Comparison of ENCODE assay signal across 25 mouse cellular contexts in the genomic region with DNA sequence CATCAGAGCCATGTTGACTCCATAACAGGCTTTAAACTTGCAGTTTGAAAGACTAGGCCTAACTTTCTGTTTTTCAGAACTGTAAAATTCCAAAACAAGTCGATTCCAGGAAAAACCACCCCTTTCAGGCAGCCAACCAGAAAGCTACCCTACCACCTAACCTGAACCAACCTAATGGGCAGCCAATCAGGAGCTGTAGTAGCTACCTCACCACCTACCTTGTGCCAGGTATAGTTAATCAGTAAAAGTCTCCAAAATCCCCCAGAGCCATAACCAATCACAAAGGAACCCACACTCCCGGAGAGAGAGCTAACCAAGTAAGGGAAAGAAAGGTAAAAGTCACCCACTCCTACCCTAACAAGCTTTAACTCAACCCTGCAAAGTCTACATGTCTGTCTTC.
"Had no signal": no experiment of that assay in that cellular context is flagged by ENCODE, and none has a peak within 500 bp of the region (broad histone marks: within the 10 kb centered on the region; RNA-seq: fewer than 3 reads in every experiment).

No protein-coding gene starts in this region.

- H3K27ac ChIP-seq: heart, adult 2 months; heart, embryonic 13.5 days; heart, embryonic 15.5 days; hindbrain, embryonic 13.5 days; hindbrain, embryonic 15.5 days; hindbrain, postnatal 0 days; kidney, postnatal 0 days; limb, embryonic 13.5 days; limb, embryonic 15.5 days; liver, embryonic 13.5 days; liver, embryonic 15.5 days had no signal

- ATAC-seq: forebrain, postnatal 0 days; hindbrain, postnatal 0 days; intestine, embryonic 16.5 days had no signal

- H3K4me3 ChIP-seq: heart, adult 2 months; heart, embryonic 13.5 days; heart, embryonic 15.5 days; hindbrain, embryonic 13.5 days; hindbrain, embryonic 15.5 days; limb, embryonic 13.5 days; limb, embryonic 15.5 days; liver, embryonic 13.5 days; liver, embryonic 15.5 days had no signal

- H3K36me3 ChIP-seq: heart, embryonic 13.5 days; heart, embryonic 15.5 days; hindbrain, embryonic 13.5 days; hindbrain, embryonic 15.5 days; limb, embryonic 13.5 days; limb, embryonic 15.5 days; liver, embryonic 13.5 days; liver, embryonic 15.5 days had no signal

- H3K4me2 ChIP-seq: heart, embryonic 11.5 days; heart, embryonic 13.5 days; heart, embryonic 15.5 days; hindbrain, embryonic 13.5 days; hindbrain, embryonic 15.5 days; limb, embryonic 13.5 days; limb, embryonic 15.5 days; liver, embryonic 11.5 days; liver, embryonic 13.5 days; liver, embryonic 15.5 days had no signal

- H3K9me3 ChIP-seq: heart, embryonic 13.5 days; heart, embryonic 15.5 days; hindbrain, embryonic 13.5 days; hindbrain, embryonic 15.5 days; limb, embryonic 13.5 days; limb, embryonic 15.5 days; liver, embryonic 13.5 days; liver, embryonic 15.5 days had no signal

- DNase-seq: forebrain, postnatal 0 days; gastrocnemius, postnatal 14 days; gastrocnemius, postnatal 36 days; heart, adult 11 months; heart, adult 2 months; heart, postnatal 14 days; heart, postnatal 36 days; kidney, adult 18-20 months; layer of hippocampus, adult 9-11 months; layer of hippocampus, postnatal 36 days; left cerebral cortex, postnatal 4 days; liver, embryonic 13.5 days; lung, adult 18-20 months had no signal

- H3K27me3 ChIP-seq: heart, embryonic 13.5 days; heart, embryonic 15.5 days; hindbrain, embryonic 13.5 days; hindbrain, embryonic 15.5 days; limb, embryonic 13.5 days; limb, embryonic 15.5 days; liver, embryonic 13.5 days; liver, embryonic 15.5 days had no signal

- H3K9ac ChIP-seq: forebrain, postnatal 0 days; heart, embryonic 13.5 days; heart, embryonic 15.5 days; hindbrain, embryonic 13.5 days; hindbrain, embryonic 15.5 days; limb, embryonic 13.5 days; limb, embryonic 15.5 days; liver, embryonic 13.5 days; liver, embryonic 15.5 days had no signal

- H3K4me1 ChIP-seq: heart, embryonic 13.5 days; heart, embryonic 15.5 days; hindbrain, embryonic 13.5 days; hindbrain, embryonic 15.5 days; limb, embryonic 13.5 days; limb, embryonic 15.5 days; liver, embryonic 13.5 days; liver, embryonic 15.5 days had no signal
